Mouse (Mus musculus) hindbrain, embryonic 11.5 days (tissue): Measurements from ENCODE around the gene Arhgap25. TPM values are rescaled to one million over a fixed set of nuclear protein-coding genes. Genes with fewer than 3 reads are reported as not detected.
A peak's percentile ranks its signal among the peaks of the same experiment; 100 is the strongest.

Experiments used
- ATAC-seq: fragments of 200-750 bp; cut with Nextera tagmentation; 2 replicates; pipeline ENCODE4 v1.8.0; 2017; ENCODE audit warnings: mild to moderate bottlenecking, moderate TSS enrichment, moderate library complexity; ENCODE audit not compliant: low FRiP score
- DNase-seq: peaks from one replicate; pipeline ENCODE4 v3.0.0-alpha.2; 2015; ENCODE audit warnings: low spot score
- H3K27ac ChIP-seq: fragments of 300-500 bp; sonication (generic); 2 replicates; pipeline ENCODE4 v1.5.1; 2014; ENCODE audit warnings: mild to moderate bottlenecking, low read depth, low read length
- H3K27me3 ChIP-seq: fragments of 300-500 bp; sonication (generic); 2 replicates; pipeline ENCODE4 v1.6.1; 2014; ENCODE audit warnings: mild to moderate bottlenecking, low read length, moderate library complexity, mixed read lengths; ENCODE audit not compliant: control insufficient read depth, insufficient read depth
- H3K36me3 ChIP-seq: fragments of 300-500 bp; sonication (generic); 2 replicates; pipeline ENCODE4 v1.6.1; 2014; ENCODE audit warnings: mild to moderate bottlenecking, low read length, moderate library complexity, mixed read lengths; ENCODE audit not compliant: control insufficient read depth, insufficient read depth
- H3K4me1 ChIP-seq: fragments of 300-500 bp; sonication (generic); replicated peaks from 2 replicates; pipeline ENCODE4 v1.6.1; 2014; ENCODE audit warnings: low read length, mixed read lengths; ENCODE audit not compliant: control insufficient read depth, insufficient read depth
- H3K4me2 ChIP-seq: fragments of 300-500 bp; sonication (generic); replicated peaks from 2 replicates; pipeline ENCODE4 v1.6.1; 2014; ENCODE audit warnings: mild to moderate bottlenecking, low read depth, low read length
- H3K4me3 ChIP-seq: fragments of 300-500 bp; sonication (generic); 2 replicates; pipeline ENCODE4 v1.5.1; 2014; ENCODE audit warnings: low read depth, low read length
- H3K9ac ChIP-seq: fragments of 300-500 bp; sonication (generic); 2 replicates; pipeline ENCODE4 v1.6.1; 2014; ENCODE audit warnings: low read depth, low read length
- H3K9me3 ChIP-seq: fragments of 300-500 bp; sonication (generic); 2 replicates; pipeline ENCODE4 v1.6.1; 2016; ENCODE audit warnings: low read length; ENCODE audit not compliant: control insufficient read depth
- WGBS: fragments of 180-500 bp; shearing (Covaris S2); extraction: QIAGEN DNeasy Blood & Tissue Kit; methylation state at CpG from one replicate; pipeline ENCODE4 v1.1.7; 2014; 5-methylcytosine and 5-hydroxymethylcytosine counted together
- polyA plus RNA-seq: library from polyadenylated mRNA; unstranded; fragments of >200 nt; fragmentation: Nextera tagmentation; extraction: Ambion mirVana; gene quantifications from 2 replicates; pipeline ENCODE4 v1.2.1, GENCODE M21; 2014

Gene Arhgap25
- polyA plus RNA-seq, 1 experiment from 2014 or later = 3.2 TPM

GRCm38 (mm10) chr6:87565166-87565565 is 32.1 kb upstream of the Arhgap25 start:
- ATAC-seq (no peak), DNase-seq (no peak)
- Histone ChIP-seq H3K9ac (no peak overlapping the region), H3K4me3 (no peak overlapping the region), H3K27ac (no peak overlapping the region), H3K9me3 (no peaks in the 10 kb centered on the region), H3K27me3 (no peaks in the 10 kb centered on the region), H3K4me1 (no peaks in the 10 kb centered on the region), H3K4me2 (no peak overlapping the region), H3K36me3 (no peaks in the 10 kb centered on the region)
- WGBS = 86% methylated on average over 5 of the region's 5 CpGs

GRCm38 (mm10) chr6:87564356-87564755 is 31.3 kb upstream of the Arhgap25 start:
- H3K27me3 ChIP-seq = no peaks in the 10 kb centered on the region
- H3K4me3 ChIP-seq = no peak overlapping the region
- H3K4me1 ChIP-seq = no peaks in the 10 kb centered on the region
- H3K9me3 ChIP-seq = no peaks in the 10 kb centered on the region
- H3K4me2 ChIP-seq = no peak overlapping the region
- 89% methylated on average over 4 of the region's 4 CpGs for WGBS
- no peaks in the 10 kb centered on the region for H3K36me3 ChIP-seq
- H3K9ac ChIP-seq = no peak overlapping the region
- ATAC-seq (no peak), DNase-seq (no peak)
- no peak overlapping the region for H3K27ac ChIP-seq

- Histone ChIP-seq H3K27ac (no peak overlapping the region), H3K4me3 (no peak overlapping the region), H3K9ac (no peak overlapping the region), H3K4me2 (no peak overlapping the region), H3K36me3 (no peaks in the 10 kb centered on the region), H3K27me3 (no peaks in the 10 kb centered on the region), H3K9me3 (no peaks in the 10 kb centered on the region), H3K4me1 (no peaks in the 10 kb centered on the region)
- DNase-seq (no peak), ATAC-seq (no peak)
- WGBS = 83% methylated on average over 3 of the region's 3 CpGs
Observed at GRCm38 (mm10) chr6:87553724-87554123, 20.7 kb upstream of the Arhgap25 start.

GRCm38 (mm10) chr6:87552054-87552807 is 19.2 kb upstream of the Arhgap25 start:
- ATAC-seq (no peak), DNase-seq (peak; percentile 23)
- Histone ChIP-seq H3K36me3 (no peaks in the 10 kb centered on the region), H3K27me3 (no peaks in the 10 kb centered on the region), H3K4me1 (no peaks in the 10 kb centered on the region), H3K4me3 (no peak overlapping the region), H3K4me2 (no peak overlapping the region), H3K9ac (no peak overlapping the region), H3K9me3 (no peaks in the 10 kb centered on the region), H3K27ac (no peak overlapping the region)
- WGBS = 64% methylated on average over 7 of the region's 7 CpGs

DNA sequence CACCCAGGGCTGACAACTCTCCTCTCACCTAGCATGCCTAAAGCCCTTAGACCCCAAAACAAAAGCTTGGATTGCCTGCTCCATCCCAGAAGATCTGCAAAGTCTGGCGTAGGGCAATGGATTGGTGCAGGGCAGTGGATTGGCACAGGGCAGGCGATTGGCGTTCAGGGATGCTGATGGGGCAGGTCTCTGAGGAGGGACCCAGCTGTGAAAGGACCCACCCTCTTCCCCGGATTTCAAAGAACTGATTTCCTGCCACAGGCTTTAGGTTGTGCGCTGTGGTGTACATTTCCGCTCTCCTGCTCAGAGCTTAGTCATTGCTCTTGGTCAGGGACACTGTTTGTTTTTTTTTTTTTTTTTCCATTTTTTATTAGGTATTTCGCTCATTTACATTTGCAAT is 14.8 kb upstream of the Arhgap25 start:
- Histone ChIP-seq H3K27ac (no peak overlapping the region), H3K4me1 (no peaks in the 10 kb centered on the region), H3K9me3 (no peaks in the 10 kb centered on the region), H3K36me3 (no peaks in the 10 kb centered on the region), H3K4me3 (no peak overlapping the region), H3K4me2 (no peak overlapping the region), H3K27me3 (no peaks in the 10 kb centered on the region), H3K9ac (no peak overlapping the region)
- DNase-seq = no peak
- ATAC-seq = no peak
- WGBS = 87% methylated on average over 6 of the region's 7 CpGs

GRCm38 (mm10) chr6:87547431-87547830 is 14.4 kb upstream of the Arhgap25 start:
- H3K36me3 ChIP-seq = no peaks in the 10 kb centered on the region
- WGBS = 79% methylated on average over 4 of the region's 4 CpGs
- ATAC-seq (no peak), DNase-seq (no peak)
- H3K27me3 ChIP-seq = no peaks in the 10 kb centered on the region
- no peak overlapping the region for H3K4me3 ChIP-seq
- no peak overlapping the region for H3K4me2 ChIP-seq
- no peak overlapping the region for H3K27ac ChIP-seq
- H3K9ac ChIP-seq = no peak overlapping the region
- H3K9me3 ChIP-seq = no peaks in the 10 kb centered on the region
- H3K4me1 ChIP-seq = no peaks in the 10 kb centered on the region

- Histone ChIP-seq H3K9ac (no peak overlapping the region), H3K9me3 (no peaks in the 10 kb centered on the region), H3K4me2 (no peak overlapping the region), H3K4me3 (no peak overlapping the region), H3K27ac (peak overlapping the region; percentile 58), H3K36me3 (no peaks in the 10 kb centered on the region), H3K4me1 (no peaks in the 10 kb centered on the region), H3K27me3 (no peaks in the 10 kb centered on the region)
- peak; percentile 74 for DNase-seq
- WGBS = 34% methylated on average over 1 of the region's 1 CpGs
- ATAC-seq = peak; percentile 96
Observed at GRCm38 (mm10) chr6:87545331-87546217, 12.5 kb upstream of the Arhgap25 start.

- Histone ChIP-seq H3K36me3 (no peaks in the 10 kb centered on the region), H3K4me2 (no peak overlapping the region), H3K9me3 (no peaks in the 10 kb centered on the region), H3K27me3 (no peaks in the 10 kb centered on the region), H3K9ac (no peak overlapping the region), H3K4me1 (0 out of 2 replicates have a peak, but pooled peaks cover 3% of the 10 kb centered on the region), H3K27ac (no peak overlapping the region), H3K4me3 (no peak overlapping the region)
- ATAC-seq (no peak), DNase-seq (no peak)
- WGBS = 69% methylated on average over 9 of the region's 9 CpGs
Observed at GRCm38 (mm10) chr6:87542027-87542426, 9.0 kb upstream of the Arhgap25 start.
